Mouse (Mus musculus): ENCODE measurements around the gene Hes2.

Hes2 gene

DNA sequence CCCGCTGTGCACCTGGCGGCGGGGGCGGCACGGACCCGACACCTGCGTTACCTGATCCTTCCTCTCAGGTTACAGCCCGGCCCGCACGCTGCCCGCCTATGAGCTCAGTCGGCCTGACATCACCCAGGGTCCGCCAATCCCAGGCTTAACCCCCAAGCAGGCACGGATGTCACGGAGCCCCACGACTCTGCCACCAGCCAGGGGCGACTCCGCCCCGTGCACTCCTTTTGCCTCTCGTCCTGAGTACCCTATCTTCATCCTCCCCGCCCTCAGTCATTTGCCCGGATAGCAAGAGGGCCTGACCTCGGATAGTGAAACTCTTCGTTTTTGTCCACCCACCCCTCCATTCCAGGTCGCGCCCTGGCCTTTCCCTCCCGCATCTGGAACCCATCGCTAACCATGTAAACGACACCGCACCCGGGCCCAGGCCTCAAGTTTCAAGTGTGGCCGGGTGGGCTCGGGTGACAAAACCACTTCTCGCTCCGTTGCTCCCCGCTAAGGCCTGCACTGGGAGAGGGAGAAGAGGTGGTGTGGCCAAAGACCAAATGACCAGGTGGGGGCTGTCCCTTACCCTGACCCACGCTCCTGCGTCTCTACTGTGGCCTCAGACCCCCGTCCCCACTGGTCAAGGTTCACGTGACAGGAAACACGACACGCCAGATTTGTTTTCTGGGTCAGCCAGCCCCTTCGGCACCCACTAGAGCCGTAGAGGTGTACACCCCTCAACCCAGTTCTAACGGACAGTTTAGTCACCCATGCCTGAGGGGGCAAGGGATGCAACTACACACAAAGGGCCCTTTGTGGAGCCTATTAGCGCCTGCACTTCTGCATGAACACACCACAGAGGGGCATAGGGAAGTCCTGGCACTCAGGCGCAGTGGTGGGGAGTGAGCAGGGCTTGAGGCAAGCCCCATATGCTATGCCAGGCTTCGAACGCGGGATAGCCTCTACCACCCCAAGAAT lies 26.6 kb upstream of the Hes2 start:
- peak; percentile 47 for DNase-seq

DNA sequence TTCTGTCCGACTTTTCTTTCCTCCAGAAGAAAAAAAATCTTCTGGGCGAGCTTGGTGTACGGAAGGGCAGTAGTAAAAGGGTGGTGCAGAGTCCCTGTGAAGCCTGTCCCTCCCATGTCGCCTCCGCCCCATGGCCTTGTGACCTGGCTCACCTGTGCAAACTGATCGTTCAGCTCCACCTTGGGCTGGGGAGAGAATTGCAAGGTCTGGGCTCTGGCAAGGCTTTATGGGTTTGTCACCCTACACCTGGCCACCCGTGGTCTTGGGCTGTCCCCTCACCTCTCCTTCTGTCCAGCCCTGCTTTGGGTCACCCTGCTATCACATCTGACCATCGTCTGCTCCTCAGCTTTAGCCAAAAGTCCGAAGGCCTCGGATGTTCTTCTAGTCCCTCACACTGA lies 25.9 kb upstream of the Hes2 start:
- no peak for DNase-seq

DNA sequence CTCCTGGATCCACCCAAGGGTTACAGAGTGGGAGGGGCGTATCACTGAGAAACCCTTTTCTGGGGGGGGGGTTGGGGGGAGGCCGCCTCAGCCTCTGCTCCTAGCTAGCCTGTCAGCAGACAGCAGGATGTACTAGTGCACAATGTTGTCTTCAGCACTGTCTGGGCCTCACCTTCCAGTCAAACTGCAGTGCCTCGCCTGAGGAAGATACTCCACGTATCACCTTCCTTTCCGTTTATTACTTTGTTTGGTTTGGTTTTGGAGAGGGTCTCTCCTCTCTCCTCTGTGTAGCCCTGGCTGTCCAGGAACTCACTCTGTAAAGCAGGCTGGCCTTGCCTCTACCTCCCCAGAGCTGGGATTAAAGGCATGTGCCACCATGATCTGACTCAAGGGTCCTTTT lies 25.5 kb upstream of the Hes2 start:
- DNase-seq, result no peak

DNA sequence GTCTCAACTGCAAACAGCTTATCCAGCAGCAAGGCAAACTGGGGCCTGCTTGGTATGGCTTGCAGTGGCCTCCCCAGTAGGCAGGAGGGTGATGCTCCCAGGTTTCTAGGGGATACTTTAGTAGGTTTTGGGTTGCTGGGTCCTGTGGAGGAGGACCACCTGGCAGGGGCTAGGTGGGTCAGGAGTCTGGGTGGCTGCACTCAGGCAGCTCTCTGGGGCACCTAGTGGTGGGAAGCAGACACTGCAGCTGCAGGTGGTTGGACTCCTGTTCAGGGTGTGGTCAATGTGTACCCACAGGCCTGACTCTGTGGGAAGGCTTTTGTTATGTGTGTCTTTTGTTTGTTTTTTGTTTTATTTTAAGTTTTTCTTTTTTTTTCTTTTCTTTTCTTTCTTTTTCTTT lies 24.2 kb upstream of the Hes2 start:
- DNase-seq, result peak; percentile 80

DNA sequence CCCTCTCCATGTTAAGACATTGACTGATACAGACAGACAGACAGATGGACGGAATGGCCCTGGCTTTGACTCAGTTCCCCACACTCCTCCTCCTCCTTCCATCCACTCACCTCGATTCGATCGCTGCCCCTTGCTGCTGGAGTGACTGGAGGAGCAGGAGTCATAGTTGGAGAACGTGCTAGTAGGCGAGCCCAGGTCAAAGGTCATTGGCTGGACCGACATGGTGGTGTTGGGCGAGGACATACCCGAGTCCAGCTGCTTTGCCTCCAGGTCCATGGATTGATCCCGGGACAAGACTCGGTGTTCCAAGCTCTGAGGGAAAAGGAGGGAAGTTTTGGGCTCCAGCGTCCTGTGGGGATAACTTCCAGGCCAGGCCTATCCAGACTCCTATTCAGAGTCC lies 23.3 kb upstream of the Hes2 start:
- DNase-seq, result peak; percentile 42

DNA sequence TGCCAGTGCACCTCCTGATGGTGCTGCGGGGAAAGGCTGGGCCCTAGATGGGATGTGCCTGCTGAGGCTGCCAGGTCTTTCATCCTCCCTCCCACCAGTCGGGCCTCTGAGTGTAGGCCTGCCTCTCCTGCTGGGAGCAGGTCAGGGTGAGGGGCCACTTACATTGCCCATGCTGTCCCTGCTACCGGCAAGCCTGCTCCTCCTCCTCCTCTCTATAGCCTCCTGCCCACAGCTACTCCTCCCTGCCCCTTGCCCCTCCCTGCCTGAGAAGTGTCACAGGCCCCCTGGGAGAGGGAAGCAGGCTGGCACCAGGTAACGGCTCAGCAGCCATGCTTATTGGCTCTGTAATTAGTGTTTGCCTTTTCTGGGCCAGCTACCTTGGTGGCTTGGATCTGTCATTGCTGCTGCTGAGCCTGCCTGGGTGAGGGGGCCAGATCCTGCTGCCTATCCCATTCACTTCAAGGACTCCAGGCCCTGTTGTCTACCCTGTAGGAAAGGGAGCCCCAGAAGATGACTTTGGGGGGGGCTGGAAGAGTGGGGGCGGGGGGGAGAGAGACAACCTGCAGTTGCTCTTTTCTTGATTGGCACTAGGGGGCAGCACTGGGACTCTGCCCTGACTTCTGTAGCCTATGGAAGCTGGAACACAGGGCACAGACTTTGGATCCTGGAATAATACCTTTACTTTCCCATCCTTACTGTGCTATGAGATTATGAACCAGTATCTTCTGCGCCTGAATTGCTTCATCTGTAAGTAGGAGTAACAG lies 22.4 kb upstream of the Hes2 start:
- peak; percentile 53 for DNase-seq

DNA sequence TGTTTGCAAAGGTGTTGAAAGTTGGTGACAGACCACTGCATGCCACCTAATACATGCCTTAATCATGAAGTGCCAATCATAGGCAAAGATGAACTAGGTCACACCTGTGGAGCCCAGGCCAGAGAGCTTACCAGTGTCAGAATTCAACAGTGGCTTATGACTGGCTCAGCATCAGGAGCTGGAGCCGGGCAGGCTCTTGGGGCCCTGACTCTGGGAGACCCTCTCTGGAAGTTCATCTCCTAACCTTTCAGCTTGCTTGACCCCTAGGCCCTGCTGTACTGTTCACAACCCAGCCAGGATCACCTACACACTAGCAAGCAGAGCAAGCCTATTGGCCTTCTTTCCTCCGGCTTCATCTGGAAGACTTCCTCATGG lies 21.8 kb upstream of the Hes2 start:
- no peak for DNase-seq

DNA sequence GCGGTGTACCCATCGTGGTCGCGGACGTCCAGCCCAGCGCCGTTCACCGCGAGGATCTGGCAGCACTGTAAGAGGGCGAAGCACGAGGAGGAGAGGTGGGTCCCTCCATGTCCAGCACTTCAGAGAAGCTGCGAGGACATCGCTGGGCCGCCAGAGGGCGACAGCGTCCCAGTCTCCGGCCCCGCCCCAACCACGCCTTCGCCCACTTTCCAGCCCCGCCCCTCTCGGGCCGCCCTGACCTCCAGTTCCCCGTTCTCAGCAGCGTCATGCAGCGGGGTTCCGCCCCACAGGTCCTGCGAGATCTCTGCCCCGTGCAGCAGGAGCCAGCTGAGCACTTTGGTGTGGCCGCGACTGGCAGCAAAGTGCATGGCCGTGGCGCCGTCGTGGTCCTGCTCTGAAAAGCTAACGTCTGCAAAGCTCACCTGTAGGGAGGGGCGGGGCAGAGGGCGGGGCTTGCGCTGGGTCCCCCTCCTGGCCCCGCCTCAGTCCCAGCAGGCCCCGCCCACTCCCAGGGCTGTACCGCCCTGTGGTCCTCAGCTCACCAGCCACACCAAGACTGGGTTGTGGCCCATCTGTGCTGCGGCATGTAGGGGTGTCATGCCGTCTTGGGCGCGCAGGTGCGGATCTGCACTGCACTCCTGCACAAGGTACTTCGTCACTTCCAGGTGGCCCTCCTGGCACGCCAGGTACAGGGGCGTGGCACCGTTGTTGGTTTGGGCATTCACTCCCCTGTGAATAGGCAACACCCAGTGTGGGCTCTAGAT lies 20.0 kb upstream of the Hes2 start:
- DNase-seq, result peak; percentile 94

DNA sequence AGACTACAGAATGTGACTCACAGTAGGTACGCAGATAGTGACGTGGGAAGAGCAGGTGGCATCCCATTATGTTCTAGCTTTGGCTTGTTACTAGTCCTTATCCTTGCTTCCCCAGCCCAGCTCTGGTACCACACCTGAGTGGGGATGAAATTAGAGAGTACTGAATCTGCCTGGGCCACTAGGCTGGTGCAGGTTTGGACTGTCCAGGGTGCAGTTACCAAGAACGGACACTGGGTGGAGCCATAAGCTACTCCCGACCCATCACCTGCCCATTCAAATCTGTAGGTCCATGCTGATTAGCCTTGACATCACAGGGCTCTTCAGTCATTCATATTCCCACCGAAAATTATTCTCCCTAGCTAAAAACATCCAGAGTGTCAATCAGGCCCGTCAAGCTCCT lies 18.2 kb upstream of the Hes2 start:
- peak; percentile 75 for DNase-seq

DNA sequence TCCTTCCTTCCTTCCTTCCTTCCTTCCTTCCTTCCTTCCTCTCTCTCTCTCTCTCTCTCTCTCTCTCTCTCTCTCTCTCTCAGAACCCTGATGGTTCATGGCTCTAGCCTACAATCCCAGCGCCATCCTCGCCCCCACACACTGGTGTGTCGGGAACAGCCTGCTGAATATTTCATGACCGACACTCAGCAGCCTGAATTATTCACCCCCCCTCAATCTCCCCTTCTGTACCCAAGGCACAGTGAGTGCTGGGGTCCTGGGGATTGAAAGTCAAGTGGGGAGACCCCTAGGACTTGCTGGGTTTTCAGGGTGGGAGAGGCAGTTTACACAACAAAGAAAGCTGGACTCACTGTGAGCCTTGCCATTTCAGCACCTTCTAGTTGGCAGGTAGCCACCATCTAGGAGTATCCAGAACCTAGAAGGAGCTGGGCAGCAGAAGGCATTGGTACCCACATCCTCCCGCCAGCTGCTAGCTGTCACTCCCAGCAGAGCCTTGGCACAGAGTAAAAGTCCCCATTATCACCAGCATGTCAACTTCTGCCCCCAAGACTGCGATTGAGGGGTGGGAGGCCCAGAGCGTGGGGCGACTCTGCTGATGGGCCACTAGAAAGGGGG lies 17.0 kb upstream of the Hes2 start:
- no peak for DNase-seq

DNA sequence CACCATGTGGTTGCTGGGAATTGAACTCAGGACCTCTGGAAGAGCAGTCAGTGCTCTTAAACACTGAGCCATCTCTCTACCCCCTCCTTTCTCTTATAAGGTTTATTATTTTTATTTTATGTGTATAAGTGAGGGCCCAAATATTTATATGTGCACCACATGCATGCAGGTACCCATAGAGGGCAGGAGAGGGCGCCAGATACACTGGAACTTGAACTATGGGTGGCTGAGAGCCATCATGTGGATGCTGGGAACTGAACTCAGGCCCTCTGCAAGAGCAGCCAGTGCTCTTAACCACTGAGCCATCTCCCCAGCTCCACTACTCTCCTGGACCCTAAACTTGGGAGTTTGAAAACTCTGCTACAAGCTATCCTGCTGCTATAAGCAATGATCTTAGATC lies 15.0 kb upstream of the Hes2 start:
- no peak for DNase-seq

DNA sequence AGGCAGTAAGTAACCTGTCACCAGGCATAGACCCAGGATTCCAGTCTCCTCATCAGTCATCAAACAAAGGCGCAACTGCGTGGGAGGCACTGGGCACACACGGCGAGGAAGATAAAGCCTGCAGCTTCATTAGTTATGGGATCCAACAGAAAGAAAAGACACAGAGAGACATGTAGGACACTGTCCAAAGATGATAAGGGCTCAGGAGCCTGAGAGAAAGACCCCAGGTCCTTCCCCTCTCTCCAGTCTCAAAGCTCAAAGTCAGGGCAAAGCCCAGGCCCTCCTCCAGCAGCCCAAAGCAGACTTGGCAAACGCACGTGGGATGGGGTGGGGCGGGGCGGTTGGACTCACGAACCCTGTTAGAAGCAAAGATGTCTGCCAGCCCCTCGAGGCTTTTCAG lies 13.2 kb upstream of the Hes2 start:
- no peak for DNase-seq

DNA sequence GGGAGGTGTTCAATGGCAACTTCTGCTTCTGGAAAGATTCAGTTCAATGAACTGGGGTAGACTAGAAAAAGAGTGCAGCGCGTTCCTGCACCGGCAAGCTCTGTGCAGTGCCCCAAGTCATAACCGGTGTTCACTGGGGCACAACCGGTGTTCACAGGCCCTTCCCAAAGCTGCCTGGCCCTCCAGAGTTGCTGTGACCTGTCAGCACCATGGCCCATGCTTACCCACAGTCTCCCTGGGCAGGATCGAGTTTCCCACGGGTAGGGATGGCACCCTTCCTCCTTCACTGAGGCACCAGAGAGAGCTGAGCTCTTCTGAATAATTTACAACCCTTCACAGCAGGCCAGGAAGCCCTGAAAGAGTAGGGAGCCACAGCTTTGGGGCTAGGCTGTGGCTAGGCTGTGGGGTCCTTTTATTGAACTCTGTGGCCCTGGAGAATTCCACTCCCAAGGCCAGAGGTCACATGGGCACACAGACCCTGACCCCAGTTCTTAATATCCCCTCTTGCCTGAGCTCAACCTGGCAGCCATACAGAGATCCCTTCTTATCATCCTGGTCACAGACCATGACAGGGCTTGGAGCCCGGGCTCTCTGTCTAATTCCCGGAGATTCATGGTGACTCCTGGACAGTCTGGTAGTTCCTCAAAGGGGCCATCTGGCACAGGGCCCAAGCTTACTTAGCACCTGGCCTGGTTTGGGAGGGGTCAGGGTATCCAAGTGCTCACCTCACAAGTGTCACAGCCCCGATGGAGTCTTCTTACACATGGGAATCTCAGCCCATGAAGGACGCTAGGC lies 12.4 kb upstream of the Hes2 start:
- no peak for DNase-seq

DNA sequence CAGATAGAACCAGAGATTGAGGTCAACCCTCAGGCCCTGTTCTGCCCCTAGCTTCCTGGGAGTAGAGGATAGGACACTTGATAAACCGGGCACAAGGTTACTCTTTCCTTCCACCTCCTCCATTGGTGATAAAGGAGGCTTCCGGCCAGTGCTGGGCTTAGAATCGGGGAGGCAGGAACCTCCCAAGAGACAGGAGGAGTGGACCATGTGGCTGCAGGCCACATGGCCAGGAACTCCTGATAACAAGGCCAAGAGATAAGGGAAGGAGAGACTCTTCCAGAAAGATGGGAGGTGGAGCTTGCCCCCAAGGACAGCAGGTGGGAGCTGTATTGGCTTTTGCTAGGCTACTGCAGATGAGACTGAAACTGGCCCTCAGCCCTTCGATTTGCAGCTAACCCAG lies 8.1 kb upstream of the Hes2 start:
- DNase-seq, result no peak

DNA sequence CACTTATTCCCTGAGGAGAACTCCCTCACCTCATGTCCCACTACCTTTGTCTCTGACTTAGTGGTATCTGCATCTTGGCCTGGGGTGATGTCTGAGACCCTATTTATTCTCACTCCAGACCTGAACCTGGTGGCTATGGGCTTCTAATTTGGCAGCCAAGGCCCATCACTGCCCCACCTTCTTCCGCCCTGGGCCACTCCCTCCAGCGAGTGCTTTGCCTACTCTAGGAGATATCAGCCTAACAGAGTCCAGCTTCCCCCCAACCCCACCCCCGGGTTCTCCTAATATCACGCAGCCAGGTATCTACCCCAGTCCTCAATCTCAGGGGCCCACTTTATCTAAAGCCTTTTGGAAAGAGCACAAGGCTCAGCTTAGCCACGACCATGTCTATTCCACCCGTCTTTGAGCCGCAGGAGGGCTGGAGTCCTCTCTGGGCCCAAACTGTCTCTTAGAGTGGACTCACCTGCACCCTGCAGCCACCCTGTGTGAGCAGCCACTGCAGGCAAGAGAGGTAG lies 7.2 kb upstream of the Hes2 start:
- no peak for DNase-seq

DNA sequence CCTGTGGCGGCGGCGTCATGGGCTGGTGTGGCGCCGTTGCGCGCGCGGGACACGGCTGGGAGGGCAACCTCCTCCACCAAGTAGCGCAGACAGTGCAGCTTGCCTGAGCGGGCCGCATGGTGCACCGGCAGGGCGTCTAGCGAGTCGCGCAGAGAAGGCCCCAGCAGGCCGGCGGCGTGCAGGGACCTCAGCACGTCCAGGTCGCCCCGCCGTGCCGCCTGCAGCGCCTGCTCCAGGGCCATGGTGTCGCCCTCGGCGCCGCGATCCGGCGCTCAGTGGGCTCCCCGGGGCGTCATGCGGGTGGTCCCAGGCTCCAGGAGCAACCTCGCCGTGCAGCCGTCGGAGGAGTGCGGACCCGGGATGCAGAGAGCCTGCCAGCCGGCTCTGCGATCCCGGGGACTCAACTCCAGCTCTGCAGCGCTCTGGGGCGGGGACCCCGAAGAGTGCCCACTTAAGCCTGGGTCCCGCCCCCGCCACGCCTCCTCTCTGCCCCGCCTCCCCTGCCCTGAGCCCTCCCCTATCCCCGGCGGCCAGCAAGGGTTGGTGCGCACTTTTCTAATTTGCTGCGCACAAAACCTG lies 6.6 kb upstream of the Hes2 start, which contains the start of gene Espn:
Espn (minus strand) TSS at position 406 of the 579 bp plus-strand sequence.
- DNase-seq, result peak; percentile 83

DNA sequence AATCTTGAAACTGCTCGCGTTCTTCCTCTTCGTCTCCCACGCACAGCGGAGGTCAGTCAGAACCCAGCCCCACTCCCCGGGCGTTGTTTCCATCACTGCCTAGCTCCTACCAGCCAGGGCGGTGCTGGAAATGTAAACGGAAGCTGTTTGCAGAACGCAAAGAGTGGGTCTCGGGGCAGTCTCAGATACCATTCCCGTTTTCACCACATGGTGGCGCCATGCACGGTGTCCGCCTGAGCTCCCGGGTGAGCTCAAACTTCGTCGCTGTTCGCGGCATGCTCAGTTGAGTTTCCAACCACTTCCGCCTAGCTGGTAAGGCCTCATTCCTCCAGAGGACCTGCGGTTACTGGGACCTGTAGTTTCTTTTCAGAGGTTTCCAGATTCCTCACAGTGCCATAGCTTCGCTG lies 4.9 kb upstream of the Hes2 start:
- DNase-seq, result peak; percentile 92

DNA sequence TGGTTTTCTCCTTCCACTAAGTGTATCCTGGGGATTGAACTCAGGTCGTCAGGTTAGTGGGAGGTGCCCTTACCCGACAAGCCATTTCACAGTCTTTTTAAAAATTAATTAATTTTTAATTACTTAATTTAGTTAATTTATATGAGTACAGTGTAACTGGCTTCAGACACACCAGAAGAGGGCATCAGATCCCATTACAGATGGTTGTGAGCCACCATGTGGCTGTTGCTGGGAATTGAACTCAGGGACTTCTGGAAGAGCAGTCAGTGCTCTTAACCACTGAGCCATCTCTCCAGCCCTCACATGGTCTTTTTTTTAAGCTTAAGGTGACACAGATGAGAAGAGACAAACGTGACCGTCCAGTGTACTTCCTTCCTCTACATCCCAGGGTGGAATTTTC lies 3.6 kb upstream of the Hes2 start:
- no peak for DNase-seq

DNA sequence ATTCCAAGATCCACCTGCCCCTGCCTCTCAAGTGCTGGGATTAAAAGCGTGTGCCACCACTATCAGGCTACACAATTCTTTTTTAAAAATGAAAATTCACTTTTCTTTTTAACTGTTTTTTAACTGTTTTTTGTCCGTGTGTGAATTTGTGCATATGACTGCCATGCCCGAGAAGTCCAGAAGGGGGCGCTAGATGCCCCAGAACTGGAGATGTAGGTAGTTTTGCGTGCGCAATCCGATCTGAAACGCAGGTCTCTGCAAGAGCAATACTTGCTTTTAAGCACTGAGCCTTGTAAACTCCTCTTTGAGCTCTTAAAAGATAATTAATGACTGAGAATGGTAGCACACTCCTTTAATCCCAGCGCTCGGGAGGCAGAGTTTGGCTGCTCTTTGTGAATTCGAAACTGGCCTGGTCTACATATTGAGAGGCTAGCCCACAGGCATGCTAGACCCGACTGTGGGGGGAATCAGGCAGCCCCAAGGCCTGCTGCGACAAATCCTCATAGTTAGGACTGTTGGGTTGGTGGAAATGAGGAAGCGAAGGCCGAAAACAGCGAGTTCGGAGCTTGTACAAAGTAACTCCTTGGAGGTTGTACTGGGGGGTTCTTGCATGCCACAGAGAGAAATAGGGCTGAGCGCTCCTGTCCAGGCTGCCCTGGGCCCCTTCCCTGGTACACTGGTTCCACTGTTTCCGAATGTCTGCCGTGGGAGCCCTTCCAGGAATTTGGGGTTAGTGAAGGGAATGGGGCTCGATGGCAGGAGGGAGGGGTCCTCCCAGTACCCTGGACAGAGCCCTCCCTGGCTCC lies 685 bp upstream of the Hes2 start:
- DNase-seq, result peak; percentile 58

DNA sequence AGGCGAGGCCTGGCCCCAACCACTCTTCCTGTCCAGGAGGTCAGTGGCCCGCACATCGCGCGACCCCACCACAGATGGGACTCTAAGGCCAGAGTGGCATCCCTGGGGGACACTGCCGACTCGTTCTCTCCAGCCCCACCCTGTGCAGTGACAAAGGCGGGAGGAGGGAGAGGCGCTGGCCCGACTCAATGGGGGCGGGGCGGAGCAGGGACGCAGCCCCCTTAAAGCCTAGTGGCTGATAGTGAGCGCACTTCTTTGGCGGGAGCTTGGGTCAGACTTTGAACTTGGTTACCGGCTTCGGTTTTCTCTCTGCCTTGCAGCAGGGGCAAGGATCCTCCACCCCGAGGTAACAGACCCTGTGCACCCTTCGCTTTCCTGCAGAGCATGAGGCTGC lies 615 bp downstream of the Hes2 start:
- peak; percentile 56 for DNase-seq

DNA sequence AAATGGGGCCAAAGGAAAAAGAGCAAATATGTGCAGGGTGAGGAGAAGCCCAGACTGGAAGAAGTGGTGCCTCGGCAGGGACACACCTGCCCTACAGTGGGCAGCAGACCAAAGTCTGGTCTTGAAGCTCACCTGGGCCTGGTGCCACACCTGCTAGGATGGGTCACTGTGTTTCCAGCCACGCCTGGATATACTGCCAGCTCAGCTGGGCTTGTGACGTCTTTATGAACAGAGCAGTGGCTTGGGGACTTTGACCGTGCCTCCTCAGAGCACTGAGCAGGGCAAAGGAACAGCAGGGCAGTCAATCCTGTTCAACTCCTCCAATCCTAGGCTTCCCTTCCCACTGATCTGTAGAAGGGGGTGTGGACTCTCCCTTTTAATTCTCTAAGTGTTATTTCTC lies 2.1 kb downstream of the Hes2 start:
- DNase-seq, result peak; percentile 65
